Mouse (Mus musculus) forebrain, embryonic 11.5 days (tissue): Measurements from ENCODE around the gene Lilr4b. TPM values are rescaled to one million over a fixed set of nuclear protein-coding genes. Genes with fewer than 3 reads are reported as not detected.
"Not testable (repeated sequence)": the region's sequence is repeated elsewhere in the genome, so short reads cannot be mapped to it uniquely, and the experiment has no call there.

Experiments
- ATAC-seq: fragments of 200-750 bp; cut with Nextera tagmentation; replicated peaks from 2 replicates; pipeline ENCODE4 v1.8.0; 2017; ENCODE audit warnings: moderate TSS enrichment; ENCODE audit not compliant: low FRiP score
- DNase-seq: peaks from one replicate; pipeline ENCODE4 v3.0.0-alpha.2; 2017; ENCODE audit warnings: low spot score
- H3K27ac ChIP-seq: fragments of 300-500 bp; sonication (generic); 2 replicates; pipeline ENCODE4 v1.5.1; 2014; ENCODE audit warnings: low read depth, low read length
- H3K27me3 ChIP-seq: fragments of 300-500 bp; sonication (generic); 2 replicates; pipeline ENCODE4 v1.6.1; 2014; ENCODE audit warnings: mild to moderate bottlenecking, low read length, mixed read lengths; ENCODE audit not compliant: control insufficient read depth, insufficient read depth
- H3K36me3 ChIP-seq: fragments of 300-500 bp; sonication (generic); 2 replicates; pipeline ENCODE4 v1.6.1; 2014; ENCODE audit warnings: mild to moderate bottlenecking, low read length, moderate library complexity, mixed read lengths; ENCODE audit not compliant: control insufficient read depth, insufficient read depth
- H3K4me1 ChIP-seq: fragments of 300-500 bp; sonication (generic); replicated peaks from 2 replicates; pipeline ENCODE4 v1.6.1; 2014; ENCODE audit warnings: low read length, mixed read lengths; ENCODE audit not compliant: control insufficient read depth, insufficient read depth
- H3K4me2 ChIP-seq: fragments of 300-500 bp; sonication (generic); 2 replicates; pipeline ENCODE4 v1.6.1; 2014; ENCODE audit warnings: low read depth, mild to moderate bottlenecking, low read length, moderate library complexity, mixed read lengths; ENCODE audit not compliant: severe bottlenecking
- H3K4me3 ChIP-seq: fragments of 300-500 bp; sonication (generic); 2 replicates; pipeline ENCODE4 v1.5.1; 2014; ENCODE audit warnings: low read depth, low read length
- H3K9ac ChIP-seq: fragments of 300-500 bp; sonication (generic); 2 replicates; pipeline ENCODE4 v1.6.1; 2014; ENCODE audit warnings: low read length
- H3K9me3 ChIP-seq: fragments of 300-500 bp; sonication (generic); 2 replicates; pipeline ENCODE4 v1.6.1; 2016; ENCODE audit warnings: low read length, mixed read lengths; ENCODE audit not compliant: control insufficient read depth
- WGBS: fragments of 180-500 bp; shearing (Covaris S2); extraction: QIAGEN DNeasy Blood & Tissue Kit; methylation state at CpG from one replicate; pipeline ENCODE4 v1.1.7; 2014; 5-methylcytosine and 5-hydroxymethylcytosine counted together
- polyA plus RNA-seq: library from polyadenylated mRNA; unstranded; fragments of >200 nt; fragmentation: Nextera tagmentation; extraction: Ambion mirVana; gene quantifications from 2 replicates; pipeline ENCODE4 v1.2.1, GENCODE M21; 2014

Gene Lilr4b
- polyA plus RNA-seq, 1 experiment from 2014 or later: not detected

DNA sequence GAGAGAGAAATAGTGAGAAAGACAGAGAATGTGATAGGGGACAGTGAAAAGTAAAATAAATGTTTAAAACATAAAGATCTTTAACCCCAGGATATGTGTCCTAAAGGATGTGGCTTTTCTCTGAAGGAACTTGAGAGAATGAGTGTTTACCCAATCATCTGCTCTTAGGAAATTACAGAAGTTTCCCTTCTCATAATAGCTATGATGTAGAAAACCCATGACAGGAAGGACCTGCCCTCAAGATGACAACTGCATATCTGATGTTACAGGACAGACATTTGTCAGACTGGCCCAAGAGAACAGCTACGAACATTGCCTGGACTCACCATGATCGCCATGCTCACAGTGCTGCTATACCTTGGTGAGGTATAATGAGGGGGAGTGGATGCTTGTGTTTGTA, 10.3 kb downstream of the Lilr4b start, which contains the start of gene Lilrb4a:
Gene Lilrb4a, plus strand, starts transcription at position 266 of the 400 bp plus-strand sequence.
- not testable (repeated sequence) for H3K36me3 ChIP-seq, H3K27me3 ChIP-seq, H3K4me3 ChIP-seq, H3K9ac ChIP-seq, H3K4me2 ChIP-seq, H3K4me1 ChIP-seq, DNase-seq, ATAC-seq, H3K9me3 ChIP-seq, H3K27ac ChIP-seq
- no CpG with 5 or more reads among the region's 2 CpGs for WGBS

- no peaks in the 10 kb centered on the region for H3K9me3 ChIP-seq
- no peaks in the 10 kb centered on the region for H3K4me1 ChIP-seq
- ATAC-seq (no peak), DNase-seq (no peak)
- H3K4me2 ChIP-seq: no peak overlapping the region
- no peaks in the 10 kb centered on the region for H3K36me3 ChIP-seq
- no peak overlapping the region for H3K4me3 ChIP-seq
- H3K27me3 ChIP-seq: no peaks in the 10 kb centered on the region
- H3K9ac ChIP-seq: no peak overlapping the region
- no peak overlapping the region for H3K27ac ChIP-seq
Measured at GRCm38 (mm10) chr10:51520021-51520420, 39.6 kb downstream of the Lilr4b start.

DNA sequence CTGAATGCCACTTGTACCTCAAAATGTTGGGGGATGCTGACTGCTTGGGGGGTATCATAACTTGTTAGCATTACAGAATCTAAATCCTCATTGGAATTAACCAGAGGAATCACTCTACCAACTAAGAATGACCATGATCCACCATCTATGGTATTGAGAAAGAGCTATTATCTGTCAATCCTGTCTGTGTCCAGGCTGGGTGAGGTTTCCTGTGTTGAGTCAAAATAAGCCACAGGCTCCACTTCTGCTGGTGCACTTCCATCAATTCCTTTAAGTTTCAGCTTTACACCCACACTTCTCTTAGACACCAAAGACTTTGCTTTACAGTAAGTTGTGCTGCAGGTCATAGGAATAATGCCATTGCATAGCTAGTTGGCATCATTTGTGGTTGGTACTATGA, 41.0 kb downstream of the Lilr4b start:
- no peaks in the 10 kb centered on the region for H3K27me3 ChIP-seq
- no peaks in the 10 kb centered on the region for H3K9me3 ChIP-seq
- no peaks in the 10 kb centered on the region for H3K4me1 ChIP-seq
- no peak overlapping the region for H3K4me2 ChIP-seq
- H3K36me3 ChIP-seq: no peaks in the 10 kb centered on the region
- H3K27ac ChIP-seq: no peak overlapping the region
- no peak for DNase-seq
- H3K9ac ChIP-seq: no peak overlapping the region
- no peak overlapping the region for H3K4me3 ChIP-seq
- no peak for ATAC-seq

DNA sequence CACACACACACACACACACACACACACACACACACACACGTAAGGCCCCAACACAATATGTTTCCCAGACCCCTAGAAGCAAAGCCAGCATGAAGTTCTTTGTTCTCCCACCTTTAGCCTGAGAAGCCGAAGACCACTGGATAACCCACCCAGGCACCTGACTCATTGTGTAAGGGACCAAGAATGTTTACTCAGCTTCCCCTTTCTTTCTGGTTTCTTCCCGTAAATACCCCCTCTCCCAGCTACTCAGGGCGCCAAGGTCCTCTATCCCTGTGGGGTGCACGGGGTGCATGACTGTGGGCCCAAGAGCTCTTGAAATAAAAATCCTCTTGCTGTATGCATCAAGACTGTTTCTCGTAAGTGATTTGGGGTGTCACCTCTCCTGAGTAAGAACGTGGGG, 45.7 kb downstream of the Lilr4b start:
- DNase-seq (no peak), ATAC-seq (no peak)
- H3K27me3 ChIP-seq: no peaks in the 10 kb centered on the region
- no peak overlapping the region for H3K27ac ChIP-seq
- H3K36me3 ChIP-seq: no peaks in the 10 kb centered on the region
- no peak overlapping the region for H3K4me2 ChIP-seq
- H3K4me1 ChIP-seq: no peaks in the 10 kb centered on the region
- no peak overlapping the region for H3K9ac ChIP-seq
- 68% methylated on average over 7 of the region's 7 CpGs for WGBS
- no peaks in the 10 kb centered on the region for H3K9me3 ChIP-seq
- no peak overlapping the region for H3K4me3 ChIP-seq

DNA sequence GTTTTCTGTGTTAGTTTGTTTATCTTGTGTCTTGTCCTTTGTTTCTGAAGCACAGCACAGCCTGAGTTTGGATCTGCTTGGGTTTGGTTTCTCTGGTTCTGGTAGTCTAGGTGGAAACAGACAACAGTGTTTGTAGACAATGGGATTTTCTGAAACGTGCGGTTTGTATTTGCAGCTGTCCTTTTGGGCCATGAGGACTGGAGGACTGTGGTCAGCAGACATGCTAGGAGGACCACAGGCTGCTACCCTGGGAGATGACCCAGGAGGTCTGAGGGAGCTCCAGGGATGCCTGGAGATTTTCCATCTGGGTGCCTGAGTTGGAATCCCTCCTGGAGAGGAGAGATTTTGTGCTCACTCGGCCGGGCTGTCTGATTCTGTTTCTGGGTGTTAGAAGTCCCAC, 46.2 kb downstream of the Lilr4b start:
- Histone ChIP-seq H3K4me3 (no peak overlapping the region), H3K4me1 (no peaks in the 10 kb centered on the region), H3K27ac (no peak overlapping the region), H3K9ac (no peak overlapping the region), H3K27me3 (no peaks in the 10 kb centered on the region), H3K9me3 (no peaks in the 10 kb centered on the region), H3K4me2 (no peak overlapping the region), H3K36me3 (no peaks in the 10 kb centered on the region)
- DNase-seq: no peak
- 88% methylated on average over 4 of the region's 4 CpGs for WGBS
- ATAC-seq: no peak

DNA sequence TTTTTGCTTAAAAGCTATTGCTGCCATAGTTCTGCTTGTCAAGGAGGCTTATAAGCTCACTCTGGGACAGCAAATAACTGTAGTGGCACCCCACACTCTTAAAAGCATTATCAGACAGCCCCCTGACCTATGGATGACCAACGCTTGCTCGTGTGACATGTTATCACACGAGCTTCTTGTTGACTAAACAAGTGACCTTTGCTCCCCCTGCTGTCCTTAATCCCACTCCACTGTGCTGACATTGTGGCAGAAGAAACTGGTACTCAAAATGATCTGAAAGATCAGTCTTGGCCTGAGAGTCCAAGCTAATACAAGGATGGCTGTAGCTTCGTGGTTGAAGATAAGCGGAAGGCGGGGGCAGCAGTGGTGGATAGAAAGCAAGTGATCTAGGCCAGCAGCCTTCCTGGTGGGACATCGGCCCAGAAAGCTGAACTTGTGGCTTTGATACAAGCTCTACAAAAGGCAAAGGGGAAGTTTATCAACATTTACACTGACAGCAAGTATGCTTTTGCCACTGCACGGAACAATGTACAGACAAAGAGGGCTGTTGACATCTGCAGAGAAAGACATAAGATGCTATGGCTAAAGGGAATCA, 48.5 kb downstream of the Lilr4b start:
- Histone ChIP-seq H3K4me2 (no peak overlapping the region), H3K27me3 (no peaks in the 10 kb centered on the region), H3K9ac (no peak overlapping the region), H3K36me3 (no peaks in the 10 kb centered on the region), H3K4me3 (no peak overlapping the region), H3K4me1 (no peaks in the 10 kb centered on the region), H3K27ac (no peak overlapping the region), H3K9me3 (no peaks in the 10 kb centered on the region)
- 76% methylated on average over 8 of the region's 8 CpGs for WGBS
- ATAC-seq (no peak), DNase-seq (no peak)

DNA sequence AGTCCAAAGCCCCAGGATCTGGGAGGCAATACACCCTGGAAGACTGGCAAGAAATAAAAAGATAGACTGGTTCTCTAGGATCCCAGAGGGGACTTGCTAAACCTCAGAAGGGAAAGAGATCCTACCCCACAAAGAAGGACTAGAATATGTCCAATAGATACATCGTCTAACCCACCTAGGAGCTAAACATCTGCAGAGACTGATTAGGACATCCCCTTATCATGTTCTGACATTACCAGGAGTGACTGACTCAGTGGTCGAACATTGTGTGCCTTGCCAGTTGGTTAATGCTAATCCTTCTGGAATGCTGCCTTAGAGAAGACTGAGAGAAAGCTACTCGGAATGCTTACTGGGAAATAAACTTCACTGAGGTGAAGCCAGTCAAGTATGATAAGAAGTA, 49.1 kb downstream of the Lilr4b start:
- ATAC-seq: no peak
- WGBS: 64% methylated on average over 3 of the region's 3 CpGs
- no peak overlapping the region for H3K9ac ChIP-seq
- no peaks in the 10 kb centered on the region for H3K36me3 ChIP-seq
- H3K27ac ChIP-seq: no peak overlapping the region
- no peaks in the 10 kb centered on the region for H3K9me3 ChIP-seq
- no peaks in the 10 kb centered on the region for H3K27me3 ChIP-seq
- H3K4me2 ChIP-seq: no peak overlapping the region
- no peak for DNase-seq
- H3K4me1 ChIP-seq: no peaks in the 10 kb centered on the region
- H3K4me3 ChIP-seq: no peak overlapping the region

- Histone ChIP-seq H3K27ac (no peak overlapping the region), H3K4me1 (no peaks in the 10 kb centered on the region), H3K27me3 (no peaks in the 10 kb centered on the region), H3K9me3 (no peaks in the 10 kb centered on the region), H3K4me3 (no peak overlapping the region), H3K36me3 (no peaks in the 10 kb centered on the region), H3K4me2 (no peak overlapping the region), H3K9ac (no peak overlapping the region)
- no peak for DNase-seq
- ATAC-seq: no peak
- WGBS: 91% methylated on average over 7 of the region's 7 CpGs
Measured at GRCm38 (mm10) chr10:51530813-51531212, 50.4 kb downstream of the Lilr4b start.
